Mouse (Mus musculus): ENCODE results near the gene Ehbp1.

The Ehbp1 gene

GRCm38 (mm10) chr11:22342242-22343207 is at the start of gene Ehbp1:
Gene Ehbp1 (minus strand): TSS chr11:22342292.
- no peak for DNase-seq (ENCODE audit: low spot score)

GRCm38 (mm10) chr11:22387472-22388098 is 45.5 kb upstream of the Ehbp1 start:
- DNase-seq (ENCODE audit: low spot score), result no peak

- no peak for DNase-seq (ENCODE audit: low spot score)
These were observed 41.4 kb upstream of the Ehbp1 start for GRCm38 (mm10) chr11:22383532-22383931.

GRCm38 (mm10) chr11:22374811-22375210 is 32.7 kb upstream of the Ehbp1 start:
- no peak for DNase-seq (ENCODE audit: low spot score)

- DNase-seq (ENCODE audit: low spot score), result no peak
These were observed 31.2 kb upstream of the Ehbp1 start for GRCm38 (mm10) chr11:22373290-22373674.

GRCm38 (mm10) chr11:22372609-22373289 is 30.7 kb upstream of the Ehbp1 start:
- no peak for DNase-seq (ENCODE audit: low spot score)

- no peak for DNase-seq (ENCODE audit: low spot score)
These were observed 27.7 kb upstream of the Ehbp1 start for GRCm38 (mm10) chr11:22369841-22370240.

- no peak for DNase-seq (ENCODE audit: low spot score)
These were observed 26.5 kb upstream of the Ehbp1 start for GRCm38 (mm10) chr11:22368621-22369020.

GRCm38 (mm10) chr11:22366486-22366885 is 24.4 kb upstream of the Ehbp1 start:
- no peak for DNase-seq (ENCODE audit: low spot score)

- no peak for DNase-seq (ENCODE audit: low spot score)
These were observed 12.0 kb upstream of the Ehbp1 start for GRCm38 (mm10) chr11:22353962-22354621.

GRCm38 (mm10) chr11:22349945-22350344 is 7.9 kb upstream of the Ehbp1 start:
- no peak for DNase-seq (ENCODE audit: low spot score)

- DNase-seq (ENCODE audit: low spot score), result no peak
These were observed 6.4 kb upstream of the Ehbp1 start for GRCm38 (mm10) chr11:22348536-22348910.

- DNase-seq (ENCODE audit: low spot score), result no peak
These were observed 5.8 kb upstream of the Ehbp1 start for GRCm38 (mm10) chr11:22347651-22348535.

GRCm38 (mm10) chr11:22327302-22327910 is 14.7 kb downstream of the Ehbp1 start:
- DNase-seq (ENCODE audit: low spot score), result no peak

GRCm38 (mm10) chr11:22317824-22318411 is 24.2 kb downstream of the Ehbp1 start:
- no peak for DNase-seq (ENCODE audit: low spot score)

- DNase-seq (ENCODE audit: low spot score), result no peak
These were observed 26.3 kb downstream of the Ehbp1 start for GRCm38 (mm10) chr11:22315801-22316200.

GRCm38 (mm10) chr11:22301164-22301563 is 40.9 kb downstream of the Ehbp1 start:
- DNase-seq (ENCODE audit: low spot score), result no peak

- DNase-seq (ENCODE audit: low spot score), result no peak
These were observed 52.9 kb downstream of the Ehbp1 start for GRCm38 (mm10) chr11:22289164-22289563.

- DNase-seq (ENCODE audit: low spot score), result no peak
These were observed 54.6 kb downstream of the Ehbp1 start for GRCm38 (mm10) chr11:22287513-22287900.

GRCm38 (mm10) chr11:22286885-22287512 is 55.1 kb downstream of the Ehbp1 start:
- DNase-seq (ENCODE audit: low spot score), result peak; percentile 92
